Mouse (Mus musculus) lung, postnatal 25 days (tissue): ENCODE results near the gene Plekhb1.

Source experiments
- DNase-seq: peaks from one replicate; pipeline ENCODE4 v3.0.0; 2022; ENCODE audit warnings: low spot score

The Plekhb1 gene

DNA sequence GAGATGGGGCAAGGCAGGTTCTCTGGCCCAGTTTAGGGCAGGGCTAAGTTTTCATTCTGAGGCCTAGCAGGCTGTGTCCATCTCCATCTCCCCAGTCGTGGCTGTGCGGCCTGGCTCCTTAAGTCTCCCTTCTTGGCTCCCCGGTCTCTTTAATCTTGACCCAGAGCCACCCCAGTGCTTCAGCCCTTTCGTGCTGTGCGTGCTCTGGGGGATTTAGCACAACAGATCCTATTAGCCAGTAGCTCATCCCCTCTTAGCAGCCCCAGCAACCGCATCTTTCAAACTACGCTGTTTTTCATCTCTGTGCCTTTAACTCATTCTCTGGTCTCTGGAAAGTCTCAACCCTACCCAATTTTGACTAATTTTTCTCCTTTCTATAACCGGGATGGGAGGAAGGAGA, at the start of gene Plekhb1:
Gene Plekhb1, minus strand, starts transcription at position 184 of the 400 bp plus-strand sequence.
- DNase-seq = no peak

DNA sequence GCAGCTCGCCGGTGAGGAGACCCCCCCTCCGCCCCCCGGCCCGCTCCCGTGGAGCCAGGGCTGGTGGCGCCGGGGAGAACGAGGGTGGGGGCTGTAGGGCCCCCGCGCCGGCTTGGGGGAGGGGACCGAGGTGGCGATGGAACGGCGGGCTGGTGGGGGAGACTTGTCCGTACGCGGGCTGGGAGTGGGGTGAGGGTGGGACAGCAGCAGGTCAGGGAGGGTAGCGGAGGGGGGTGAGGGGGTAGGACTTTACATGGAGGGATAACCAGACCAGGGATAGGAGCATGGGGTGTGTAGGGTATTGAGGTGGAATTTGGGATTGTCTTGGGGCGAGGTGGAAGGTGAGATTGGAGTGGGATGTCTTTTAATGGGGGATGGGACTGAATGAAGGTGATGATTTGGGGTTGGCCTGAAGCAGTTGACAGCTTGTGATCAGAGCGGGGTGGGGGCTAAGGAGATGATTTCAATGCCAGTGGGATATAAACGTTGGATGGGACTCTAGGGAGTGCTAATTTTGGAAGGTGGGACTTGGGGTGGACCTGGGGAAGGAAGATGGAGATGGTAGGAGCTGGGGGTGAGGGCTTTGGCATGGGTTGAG, 44.8 kb upstream of the Plekhb1 start:
- no peak for DNase-seq

DNA sequence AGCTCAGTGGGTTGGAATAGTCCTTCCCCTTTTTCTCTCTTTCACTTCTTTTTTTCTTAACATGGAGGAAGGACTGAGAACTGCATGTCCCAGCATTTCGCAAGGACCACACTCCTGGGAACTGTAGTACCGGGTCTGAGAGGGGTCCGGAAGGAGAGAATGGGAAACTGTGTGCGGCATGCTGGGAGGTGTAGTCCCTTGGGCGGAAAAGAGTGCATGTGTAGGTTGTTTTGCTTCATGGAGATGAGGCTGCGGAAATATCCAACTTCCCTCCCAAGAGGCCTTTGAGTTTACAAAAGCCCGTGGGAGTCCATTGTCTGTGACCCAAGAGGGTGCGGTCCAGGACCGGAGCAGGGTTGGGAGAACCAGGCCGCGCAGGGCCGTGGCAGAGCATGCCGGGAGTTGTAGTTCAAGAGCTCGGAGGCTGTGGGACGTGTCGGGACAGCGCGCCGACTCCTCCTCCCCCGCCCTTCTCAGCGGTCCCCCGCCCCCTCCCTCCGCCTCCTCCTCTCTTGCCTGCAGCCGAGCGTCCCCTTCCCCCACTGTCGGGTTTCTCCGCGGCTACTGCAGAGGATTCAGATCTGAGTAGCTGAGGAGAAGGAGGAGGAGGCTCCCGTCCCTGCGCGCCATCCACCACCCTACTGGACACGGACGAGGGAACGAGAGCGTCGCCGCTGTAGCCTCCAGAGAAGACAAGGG, 44.1 kb upstream of the Plekhb1 start, which contains the start of gene Fam168a:
Gene Fam168a, plus strand, starts transcription at position 493 of the 699 bp plus-strand sequence.
- peak; percentile 97 for DNase-seq

DNA sequence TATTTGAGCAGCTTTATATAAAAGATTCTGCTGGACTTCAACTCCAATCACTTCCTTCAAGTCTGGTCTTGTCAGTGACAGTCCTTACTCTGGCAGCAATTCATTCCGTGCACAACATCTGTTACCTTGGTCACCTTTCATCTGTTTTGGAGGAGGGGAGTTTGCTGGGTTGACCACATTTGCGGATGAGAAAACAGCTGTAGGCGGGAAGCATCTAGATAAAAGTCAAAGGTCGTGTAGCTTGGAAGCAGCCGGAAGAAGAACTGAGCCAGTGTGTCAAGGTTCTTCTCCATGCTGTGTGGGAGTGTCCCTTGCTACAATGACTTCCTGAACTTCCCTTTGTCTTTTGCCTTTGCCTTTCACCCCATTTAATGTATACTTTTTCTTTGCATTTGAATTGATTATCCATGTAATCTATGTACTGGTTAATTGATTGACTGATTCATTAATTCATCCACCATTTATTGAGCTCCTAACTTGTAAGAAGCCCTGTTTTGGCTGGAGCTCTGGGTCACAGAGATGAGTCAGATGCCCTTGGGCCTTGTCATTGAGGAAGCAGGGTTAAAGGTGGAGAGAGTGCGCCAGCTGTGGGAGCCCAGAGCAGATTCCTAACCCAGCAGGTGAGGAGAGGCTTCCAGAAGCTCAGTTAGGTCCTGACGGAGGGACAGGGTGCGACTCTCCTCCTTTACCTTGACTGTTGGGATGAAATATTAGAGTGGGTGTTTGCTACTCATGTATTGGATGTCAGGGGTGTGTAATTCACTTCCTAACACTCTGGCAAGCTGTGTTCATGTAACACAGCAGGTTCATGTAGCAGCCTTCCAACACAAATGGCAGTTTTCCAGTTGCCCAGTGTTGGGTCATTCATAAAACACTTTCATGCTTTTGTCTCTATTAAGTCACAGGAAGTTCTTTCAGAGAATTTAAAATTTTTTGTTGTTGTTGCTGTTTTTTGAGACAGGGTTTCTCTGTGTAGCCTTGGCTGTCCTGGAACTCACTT, 37.9 kb upstream of the Plekhb1 start:
- DNase-seq = peak; percentile 28

DNA sequence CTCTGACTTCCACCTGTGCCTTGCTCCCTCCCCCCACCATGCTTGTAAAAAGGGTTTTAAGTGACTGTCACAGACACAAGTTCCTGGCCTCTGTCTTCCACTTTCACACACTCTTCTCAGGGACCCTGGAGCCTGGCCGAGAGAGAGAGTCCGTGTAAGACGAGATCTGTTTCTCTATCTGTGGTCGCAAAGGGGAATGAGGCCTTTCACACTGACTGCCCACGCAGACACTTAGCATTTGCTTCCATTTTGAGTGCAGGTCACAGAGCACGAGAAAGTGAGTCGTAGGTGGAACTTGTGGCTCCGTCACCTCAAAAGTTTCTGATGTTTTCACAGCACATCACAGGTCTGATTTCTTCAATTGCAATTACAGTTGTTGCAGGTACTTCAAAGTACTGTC, 31.0 kb upstream of the Plekhb1 start:
- no peak for DNase-seq

DNA sequence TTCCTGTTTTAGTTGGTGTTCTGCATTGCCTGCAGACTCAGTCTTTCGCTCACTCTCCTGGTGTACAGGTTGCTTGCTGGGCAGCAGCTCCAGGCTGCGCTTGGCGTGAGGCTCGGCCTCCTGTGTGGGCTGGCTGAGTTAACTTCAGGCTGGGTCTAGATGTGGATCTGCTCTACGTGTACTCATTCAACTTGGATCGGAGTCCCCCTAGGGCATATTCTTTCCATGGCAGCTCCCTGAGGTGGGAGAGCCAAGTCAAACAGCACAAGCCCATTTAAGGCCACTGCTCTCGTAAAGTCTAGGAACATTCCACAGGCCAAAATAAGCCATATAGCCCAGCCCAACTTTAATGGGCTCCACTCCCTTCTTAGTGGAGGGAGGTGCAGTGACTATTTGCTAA, 26.3 kb upstream of the Plekhb1 start:
- no peak for DNase-seq

DNA sequence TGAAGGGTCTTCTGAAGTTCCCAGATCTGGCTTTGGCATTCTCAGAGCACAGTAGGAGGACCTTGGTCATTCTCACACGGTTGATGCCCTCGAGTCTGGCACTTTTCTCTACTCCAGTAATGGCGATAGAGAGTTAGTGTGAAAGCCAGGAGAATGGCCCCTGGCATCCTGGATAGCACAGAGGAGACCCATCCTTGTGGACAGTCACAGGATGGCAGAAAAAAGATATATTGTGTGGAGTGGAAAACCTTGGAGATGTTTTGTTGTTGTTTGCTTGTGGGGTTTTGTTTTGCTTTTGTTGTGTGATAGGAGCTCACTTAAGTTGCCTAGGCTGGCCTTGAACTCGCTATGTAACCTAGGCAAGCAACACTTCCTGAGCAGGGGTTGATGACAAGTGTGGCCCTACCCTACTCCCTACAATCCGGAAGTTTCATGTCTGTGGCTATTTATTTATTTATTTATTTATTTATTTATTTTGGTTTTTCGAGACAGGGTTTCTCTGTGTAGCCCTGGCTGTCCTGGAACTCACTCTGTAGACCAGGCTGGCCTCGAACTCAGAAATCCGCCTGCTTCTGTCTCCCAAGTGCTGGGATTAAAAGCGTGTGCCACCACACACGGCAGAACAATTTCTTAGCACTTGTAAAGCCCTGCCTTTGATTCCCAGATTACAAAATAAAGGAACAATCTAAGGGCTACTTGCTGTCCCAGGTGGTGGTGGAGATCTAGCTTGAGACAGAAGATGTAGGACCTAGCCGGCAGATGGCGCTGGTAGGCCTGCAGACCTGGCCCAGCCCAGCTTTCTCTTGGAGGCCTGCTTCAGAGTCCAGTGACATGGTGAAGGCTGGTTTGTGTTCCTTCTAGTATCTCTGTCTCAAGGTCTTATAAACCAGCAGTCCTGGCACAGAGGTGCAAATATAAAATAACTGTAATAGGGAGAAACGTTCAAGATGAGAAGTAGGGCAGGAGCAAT, 23.1 kb upstream of the Plekhb1 start:
- peak; percentile 71 for DNase-seq

DNA sequence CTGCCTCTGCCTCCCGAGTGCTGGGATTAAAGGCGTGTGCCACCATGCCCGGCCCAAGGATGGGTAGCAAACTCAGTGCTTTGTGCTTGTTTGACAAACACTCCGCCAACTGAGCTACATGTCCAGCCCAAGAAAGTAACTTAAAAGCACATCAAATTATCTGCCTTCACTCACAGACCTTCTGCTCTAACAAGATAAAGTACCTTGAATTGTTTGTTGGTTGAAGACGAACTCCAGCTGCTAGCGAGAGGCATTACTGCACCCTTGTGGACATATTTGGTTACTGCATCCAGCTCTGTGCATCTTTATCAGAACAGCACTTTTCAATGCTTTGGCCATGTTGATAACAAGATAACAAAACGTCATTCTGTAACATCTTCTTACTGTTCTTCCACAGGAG, 22.3 kb upstream of the Plekhb1 start:
- peak; percentile 57 for DNase-seq

DNA sequence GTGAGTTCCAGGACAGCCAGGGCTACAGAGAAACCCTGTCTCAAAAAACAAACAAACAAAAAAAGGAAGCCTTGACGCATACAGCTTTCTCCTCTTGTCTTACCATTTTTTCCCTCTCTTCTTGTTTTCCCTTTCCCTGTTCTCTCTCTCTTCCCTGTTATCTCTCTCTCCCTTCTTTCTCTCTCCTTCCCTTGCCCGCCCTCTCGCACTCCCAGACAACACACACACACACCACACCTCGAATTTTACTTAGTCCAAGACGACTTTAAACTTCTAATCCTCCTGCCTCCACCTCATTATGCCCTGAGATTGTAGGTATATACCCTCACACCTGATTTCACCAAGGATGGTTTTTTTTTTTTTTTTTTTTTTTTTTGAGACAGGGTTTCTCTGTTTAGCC, 21.9 kb upstream of the Plekhb1 start:
- DNase-seq = no peak

DNA sequence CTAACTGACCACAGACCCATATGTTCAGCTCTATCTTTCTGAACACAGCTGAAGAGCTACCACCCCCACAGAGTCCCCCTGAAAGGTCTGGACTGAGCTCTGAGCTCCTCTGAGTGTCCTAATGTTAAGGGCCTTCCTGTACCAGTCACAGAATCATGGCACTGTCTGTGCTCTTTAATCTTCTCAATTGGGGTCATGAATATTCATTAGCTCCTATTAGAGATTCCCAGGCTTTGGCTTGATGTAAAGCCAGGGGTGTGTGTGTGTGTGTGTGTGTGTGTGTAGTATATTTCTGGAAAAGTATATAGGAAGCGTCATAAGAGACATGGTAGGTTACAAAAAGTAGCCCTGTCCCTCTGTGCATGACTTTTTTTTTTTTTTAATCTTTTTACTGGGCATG, 21.0 kb upstream of the Plekhb1 start:
- DNase-seq = no peak

DNA sequence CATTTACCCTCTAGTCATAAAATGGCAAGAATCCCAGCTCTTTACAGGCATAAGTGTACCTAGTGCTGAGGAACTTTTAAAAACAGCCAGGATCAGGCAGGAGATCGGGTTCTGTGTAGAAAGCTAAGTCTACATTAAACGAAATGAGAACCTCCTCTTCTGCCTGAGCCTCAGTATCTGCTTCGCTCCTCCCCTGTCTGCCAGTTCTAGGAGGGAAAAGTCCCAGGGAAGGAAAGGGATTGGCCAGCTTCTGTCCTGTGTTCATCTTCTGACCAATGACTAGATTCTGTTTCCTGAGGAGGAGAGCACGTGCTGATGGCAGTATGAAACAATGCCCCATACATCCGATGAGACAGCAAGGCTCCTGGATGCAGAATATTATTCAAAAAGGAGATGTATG, 18.9 kb upstream of the Plekhb1 start:
- DNase-seq = no peak

DNA sequence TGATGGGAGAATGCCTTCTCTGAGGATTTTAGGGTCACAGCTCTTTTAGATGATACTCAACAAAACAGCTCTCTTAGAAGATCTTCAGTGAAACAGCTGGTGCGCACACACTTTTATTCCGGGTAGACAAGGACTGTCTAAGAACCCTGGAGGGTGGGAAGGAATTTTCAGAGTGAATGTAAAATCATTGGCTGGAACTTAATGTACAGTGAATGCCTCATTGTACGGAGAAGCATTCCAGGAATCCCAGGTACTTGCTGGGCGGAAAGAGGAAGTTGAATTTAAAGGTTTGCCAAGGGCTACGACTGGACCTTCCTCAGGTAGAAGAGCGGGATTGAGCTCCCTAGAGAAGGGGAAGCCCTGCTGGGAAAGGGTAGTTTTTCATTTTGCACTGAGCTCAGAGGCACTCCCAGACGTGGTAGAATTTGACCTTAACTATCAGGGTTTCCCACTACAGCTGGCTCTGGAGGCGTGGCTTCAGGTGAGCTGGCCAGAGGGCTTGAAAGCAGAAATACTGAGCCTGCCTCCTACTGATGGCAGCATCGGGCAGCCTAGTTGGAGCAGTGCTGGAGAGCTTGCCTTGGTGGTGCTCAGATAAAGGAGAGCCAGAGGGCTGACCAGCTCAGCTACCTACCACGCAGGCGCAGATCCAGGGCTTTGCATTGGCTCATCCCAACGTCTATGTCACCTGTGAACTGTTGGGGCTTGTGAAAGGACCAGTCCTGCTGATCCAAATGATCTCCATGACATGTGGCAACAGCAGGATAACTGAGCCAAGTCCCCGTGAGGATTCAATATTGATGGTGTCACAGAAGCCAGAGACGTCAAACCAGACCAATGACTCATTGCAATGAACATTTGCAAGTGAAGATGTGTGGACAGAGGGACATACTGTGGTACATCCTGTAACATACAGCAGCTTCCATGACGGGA, 17.0 kb upstream of the Plekhb1 start:
- DNase-seq = peak; percentile 17

DNA sequence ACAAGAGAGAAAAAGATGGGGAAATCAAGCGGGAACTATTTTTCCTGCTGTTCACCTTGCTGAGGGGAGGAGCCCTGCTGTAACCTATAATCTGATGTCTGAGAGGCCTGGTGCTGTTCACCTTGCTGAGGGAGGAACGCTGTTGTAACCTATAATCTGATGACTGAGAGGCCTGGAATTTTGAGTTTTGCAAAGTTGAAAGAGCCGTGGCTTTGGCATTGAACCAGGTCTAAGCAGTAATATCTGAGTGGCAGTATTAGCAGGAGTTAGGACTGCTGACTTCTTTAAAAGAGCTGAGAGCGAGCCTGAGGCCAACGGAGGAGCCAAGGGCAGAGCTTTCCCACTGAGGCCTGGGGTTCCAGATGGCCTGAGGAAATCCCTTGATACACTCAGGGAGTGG, 15.8 kb upstream of the Plekhb1 start:
- no peak for DNase-seq

DNA sequence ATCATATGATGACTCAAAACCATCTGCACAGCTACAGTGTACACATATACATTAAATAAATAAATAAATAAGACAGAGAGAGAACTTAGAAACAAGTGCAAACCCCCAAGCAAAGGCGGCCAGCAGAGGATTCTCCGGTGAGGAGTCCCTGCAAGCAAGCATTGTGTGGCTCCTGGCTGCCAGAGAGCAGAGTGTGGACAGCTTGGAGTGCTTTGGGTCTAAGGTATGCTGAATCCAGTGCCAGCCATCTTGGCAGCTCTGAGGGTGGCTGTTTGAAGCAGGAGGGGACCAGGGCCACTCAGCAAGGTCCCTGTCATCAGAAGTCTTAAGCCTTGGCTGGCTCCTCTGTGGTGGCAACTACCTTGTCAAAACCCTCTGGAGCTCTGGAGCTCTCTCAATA, 12.7 kb upstream of the Plekhb1 start:
- DNase-seq = no peak

DNA sequence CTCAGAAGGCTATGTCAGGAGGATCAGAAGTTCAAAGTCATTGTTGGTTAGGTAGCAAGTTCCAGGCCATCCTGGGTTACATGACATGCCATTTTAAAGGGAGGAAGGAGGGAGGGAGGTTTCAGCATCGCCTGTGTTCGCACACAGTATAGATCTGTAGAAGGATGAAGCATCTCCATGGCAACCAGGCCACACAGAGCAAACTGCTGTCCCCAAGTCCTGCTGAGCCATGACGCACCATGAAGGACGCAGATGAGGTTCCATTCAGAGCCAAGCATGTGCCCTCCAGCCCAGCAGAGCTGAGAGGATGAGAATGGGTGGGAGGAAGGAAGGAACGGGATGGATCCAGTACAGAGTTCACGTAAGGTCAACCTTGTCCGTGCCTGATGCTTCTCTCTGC, 11.2 kb upstream of the Plekhb1 start:
- DNase-seq = no peak

DNA sequence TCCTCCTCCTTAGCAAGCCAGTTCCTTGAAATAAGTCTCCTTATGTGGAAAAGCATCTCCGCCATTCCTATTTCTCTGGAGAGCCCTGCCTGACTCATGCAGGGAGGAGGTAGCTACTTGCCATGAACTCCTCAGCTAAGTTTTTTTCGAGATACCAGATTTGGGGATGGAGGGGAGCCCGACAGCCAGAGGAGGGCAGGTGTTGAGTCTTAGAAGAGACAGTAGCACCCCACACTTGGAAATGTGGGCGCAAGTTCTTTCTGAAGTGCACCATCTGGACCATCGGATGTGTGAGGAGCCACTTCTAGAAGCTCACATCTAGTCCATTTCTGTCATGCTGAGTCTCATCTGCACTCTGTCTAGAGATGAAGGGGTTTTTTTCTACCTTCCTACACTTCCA, 8.4 kb upstream of the Plekhb1 start:
- no peak for DNase-seq

DNA sequence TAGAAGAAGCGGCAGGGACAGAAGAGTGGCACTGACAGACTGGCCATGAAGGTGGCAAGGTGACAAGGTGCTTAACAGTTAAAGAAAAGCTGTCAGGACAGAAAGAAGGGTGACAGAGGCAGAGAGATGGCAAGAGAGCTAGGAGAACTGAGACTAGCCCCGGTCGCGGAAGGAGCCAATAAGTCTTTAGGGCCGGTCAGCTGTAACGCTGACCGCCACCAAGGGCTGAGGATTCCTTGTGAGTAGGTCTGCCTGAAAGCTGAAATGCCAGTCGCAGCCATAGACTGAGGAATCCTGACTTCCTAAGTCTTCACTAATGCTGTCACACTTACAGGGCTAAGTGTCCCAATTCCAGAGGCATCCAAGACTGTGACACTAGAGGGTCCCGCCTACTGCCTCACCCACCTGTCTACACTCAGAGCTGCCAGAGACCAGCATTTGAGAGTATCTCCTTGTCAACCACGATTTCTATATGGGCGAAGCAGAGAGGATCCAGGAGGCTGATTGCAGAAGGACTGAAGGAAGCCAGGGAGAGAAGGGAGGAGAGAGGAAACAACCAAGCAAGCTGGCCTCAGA, 1.6 kb upstream of the Plekhb1 start:
- no peak for DNase-seq

DNA sequence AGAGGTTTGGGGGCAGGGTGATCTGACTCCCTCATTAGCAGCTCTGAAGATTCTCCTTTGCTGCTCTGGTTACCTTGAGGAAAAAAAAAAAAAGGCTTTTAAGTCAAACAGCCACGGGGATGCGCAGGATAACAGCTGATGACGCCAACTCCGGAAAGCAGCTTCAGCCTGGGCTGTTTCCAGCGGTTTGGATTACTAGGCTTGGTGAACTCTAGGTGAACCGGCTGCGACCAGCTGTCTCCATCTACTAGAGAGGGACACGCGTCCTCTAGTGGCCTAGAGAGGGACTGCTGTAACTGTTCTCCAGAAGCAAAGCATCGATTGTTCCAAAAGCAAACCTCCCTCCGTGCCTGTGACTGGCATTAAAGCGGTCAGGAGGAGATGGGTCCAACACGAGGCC, 976 bp upstream of the Plekhb1 start:
- DNase-seq = peak; percentile 92

DNA sequence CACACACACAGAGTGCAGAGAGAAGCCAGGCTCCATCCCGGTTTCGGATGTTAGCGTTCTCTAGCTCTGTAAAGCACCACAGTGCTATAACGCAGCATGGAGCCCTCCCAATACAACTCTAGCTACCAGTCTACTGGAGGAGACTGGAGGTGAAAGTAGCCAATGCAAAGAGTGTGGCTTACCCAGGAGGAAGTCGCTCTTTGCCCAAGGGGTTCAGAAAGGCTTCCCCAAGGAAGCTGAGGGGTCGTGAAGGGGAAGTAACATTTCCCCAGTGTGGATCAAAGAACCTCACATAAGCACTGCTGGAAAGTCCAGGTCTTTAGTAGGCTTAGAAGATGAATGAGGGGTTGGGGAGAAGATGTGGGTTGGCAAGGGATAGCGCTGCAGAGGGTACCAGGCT, 950 bp downstream of the Plekhb1 start:
- no peak for DNase-seq

DNA sequence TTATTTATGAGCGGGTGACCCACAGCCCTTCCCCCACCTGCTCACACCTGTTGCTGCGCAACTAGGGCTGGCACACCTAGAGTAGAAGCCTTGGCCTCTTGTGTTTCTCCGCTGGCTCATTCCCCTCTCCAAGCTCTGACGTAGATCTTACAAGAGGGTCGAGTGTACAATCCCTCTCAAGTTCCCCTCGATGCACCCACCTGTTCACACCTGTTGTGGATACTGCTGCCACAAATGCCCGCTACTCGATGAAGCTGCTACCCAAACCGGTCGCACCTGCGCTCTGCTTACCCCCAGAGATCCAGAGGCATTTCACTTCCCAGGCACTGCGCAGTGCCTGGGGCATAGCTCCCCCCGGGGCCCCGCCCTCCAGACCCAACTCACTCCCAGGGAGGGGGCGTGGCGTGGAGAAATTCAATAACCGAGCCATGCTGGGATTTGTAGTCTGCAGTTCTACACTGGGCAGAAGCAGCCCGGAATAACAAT, 4.1 kb downstream of the Plekhb1 start:
- DNase-seq = peak; percentile 82
